Mouse (Mus musculus) T-helper 1 cell (primary cell): Measurements from ENCODE around the gene Snx30.

ENCODE experiments used
- in situ Hi-C: fragments of 300-600 bp; cut with MboI, MseI; formaldehyde crosslinking; loops from one replicate; pipeline ENCODE4 v1.15.1; 2025; ENCODE audit warnings: high pct_unique_total_duplicates

Gene Snx30

DNA sequence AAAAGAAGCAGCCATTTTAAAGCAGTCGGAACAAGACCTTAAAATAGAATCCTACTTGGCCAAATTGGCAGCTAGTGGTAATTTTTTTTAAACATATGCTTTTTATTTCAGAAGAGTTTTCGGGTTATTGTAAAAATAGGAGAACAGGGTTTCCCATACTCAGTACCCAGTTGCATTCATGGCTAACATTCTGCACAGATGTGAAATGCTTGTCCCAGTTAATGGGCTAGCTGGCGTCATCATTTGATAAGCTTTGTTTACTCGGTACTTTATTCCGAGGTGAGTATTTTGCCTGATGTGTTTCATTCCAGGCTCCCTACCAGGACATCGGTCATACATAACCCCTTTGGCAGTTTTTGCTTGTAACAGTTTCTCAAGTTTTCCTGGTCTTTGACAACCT is 64.8 kb downstream of the Snx30 start:
- in situ Hi-C loops = no loop called here

DNA sequence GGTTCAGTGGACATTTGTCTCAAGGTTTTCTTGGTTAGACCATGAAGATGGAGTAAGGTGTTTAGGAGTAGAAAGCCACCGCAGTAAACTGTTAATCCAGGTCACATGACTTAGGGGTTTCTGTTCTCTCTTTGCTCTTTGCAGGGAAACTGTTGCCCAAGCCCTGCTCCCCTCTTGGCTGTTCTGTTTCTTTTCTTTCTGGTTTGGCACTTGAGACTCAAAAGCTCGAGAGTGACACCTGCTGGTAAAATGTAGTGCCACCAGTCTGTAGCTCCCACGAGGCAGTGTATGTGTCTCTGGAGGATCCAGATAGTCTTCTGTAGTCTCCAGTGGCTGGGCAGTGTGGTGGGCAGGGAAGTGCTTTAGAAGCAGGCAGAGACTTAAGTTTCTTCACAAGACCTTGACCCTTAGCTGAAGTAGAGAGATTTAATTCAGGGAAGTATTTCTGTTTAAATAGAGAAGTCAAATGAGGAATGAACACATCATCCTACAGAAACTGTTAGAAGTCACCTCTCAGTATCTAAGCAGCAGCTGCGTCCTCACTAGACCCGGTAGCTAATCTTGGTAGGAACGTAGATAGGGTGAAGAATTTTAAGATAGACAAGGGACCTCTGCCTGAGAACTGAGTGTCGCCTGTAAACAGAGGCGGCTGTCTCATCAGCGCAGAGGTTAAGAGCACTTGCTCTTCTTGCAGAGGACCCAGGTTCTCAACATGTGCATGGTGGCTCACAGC is 65.4 kb downstream of the Snx30 start:
- in situ Hi-C loops = no loop called here

DNA sequence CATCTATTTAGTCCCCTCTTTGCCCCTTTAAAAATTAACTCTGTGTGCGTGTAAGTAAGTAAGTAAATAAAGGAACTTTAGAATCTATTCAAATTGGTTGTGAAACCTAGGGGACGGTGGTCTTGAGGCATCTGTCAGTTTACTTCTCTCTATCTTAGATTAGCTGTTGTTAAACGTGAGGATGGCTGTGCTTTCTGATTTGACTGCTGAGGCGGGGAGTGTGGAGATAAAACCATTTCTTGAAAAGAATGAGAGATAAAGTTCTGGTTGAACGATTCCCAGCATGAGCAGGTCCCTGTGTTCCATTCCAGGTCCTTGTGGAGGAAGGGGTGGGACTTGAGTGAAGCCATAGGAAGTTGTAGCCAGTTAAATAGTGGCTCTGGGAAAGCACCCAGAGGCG is 67.6 kb downstream of the Snx30 start:
- in situ Hi-C loops = no loop called here

DNA sequence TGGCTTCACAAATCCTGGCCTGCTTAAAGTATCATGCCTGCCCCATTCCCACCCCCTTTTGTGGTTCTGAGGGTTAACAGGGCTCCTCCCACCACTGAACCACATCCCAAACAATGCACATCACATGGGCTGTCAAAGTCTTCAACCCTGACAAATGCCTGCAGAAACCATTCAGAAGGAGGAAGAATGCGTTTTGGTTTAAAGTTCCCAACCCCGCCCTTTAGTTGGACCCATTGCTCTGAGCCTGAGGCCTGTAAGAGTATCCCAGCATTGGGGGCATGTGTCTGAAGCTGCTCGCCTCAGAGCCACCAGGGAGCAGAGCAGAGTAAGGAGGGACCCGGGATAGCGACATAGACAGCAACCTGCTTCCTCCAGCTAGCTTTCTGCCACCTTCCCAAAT is 68.2 kb downstream of the Snx30 start:
- in situ Hi-C loops = no loop called here

DNA sequence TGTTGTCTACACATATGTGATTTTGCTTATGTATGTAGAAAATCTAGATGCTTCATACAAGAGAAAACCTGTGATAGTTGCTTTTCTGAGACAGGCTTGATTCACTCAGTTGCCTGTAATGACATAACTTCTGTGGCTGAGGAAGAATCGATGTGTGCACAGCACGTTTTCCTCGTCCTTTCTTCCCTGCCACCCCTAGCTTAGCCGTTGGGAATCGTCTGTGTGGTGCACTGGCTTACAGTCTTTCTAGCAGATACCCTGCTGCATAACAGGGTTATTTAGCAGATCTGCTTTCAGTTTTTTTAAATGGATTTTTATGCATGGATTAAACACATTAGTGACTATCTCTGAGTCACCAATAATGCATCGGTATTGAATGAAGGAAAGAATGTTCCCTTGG is 70.9 kb downstream of the Snx30 start:
- in situ Hi-C loops = no loop called here

DNA sequence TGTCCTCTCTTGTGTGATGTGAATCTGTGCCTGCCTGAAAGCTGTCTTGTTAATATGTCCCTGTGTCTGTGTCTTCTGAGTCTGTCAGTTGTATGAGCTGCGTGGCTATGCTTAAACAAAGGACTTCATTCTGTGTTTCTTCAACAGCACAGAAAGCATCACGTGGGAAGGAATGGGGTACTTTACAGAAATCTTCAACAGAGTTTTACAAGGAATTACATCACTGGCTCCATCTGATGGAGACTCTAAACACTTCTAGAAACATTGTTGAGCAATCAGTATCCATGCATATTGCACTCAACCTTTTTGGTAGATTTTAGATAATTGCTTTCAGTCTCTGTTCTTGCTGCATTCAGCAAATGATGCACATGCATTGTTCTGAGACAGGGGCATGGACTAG is 71.4 kb downstream of the Snx30 start:
- in situ Hi-C loops = no loop called here

DNA sequence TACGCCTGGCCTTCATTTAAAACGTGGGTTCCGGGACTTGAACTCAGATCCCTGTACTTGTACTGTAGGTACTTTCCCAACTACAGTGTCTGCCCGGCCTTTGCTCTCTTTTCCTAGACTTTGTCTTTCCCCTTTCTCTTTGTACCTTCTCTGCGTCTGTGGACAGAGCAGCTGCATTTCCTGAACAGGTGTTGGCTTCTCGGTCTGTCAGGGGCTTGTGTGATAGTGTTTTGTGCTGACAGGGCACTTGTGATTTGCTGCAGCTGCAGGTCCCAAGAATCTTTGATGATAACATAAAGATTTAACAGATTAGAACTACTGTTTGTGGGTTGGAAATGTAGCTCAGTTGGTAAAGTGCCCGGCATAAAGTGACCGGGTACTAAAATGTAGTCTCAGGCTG is 73.0 kb downstream of the Snx30 start:
- in situ Hi-C loops = no loop called here

DNA sequence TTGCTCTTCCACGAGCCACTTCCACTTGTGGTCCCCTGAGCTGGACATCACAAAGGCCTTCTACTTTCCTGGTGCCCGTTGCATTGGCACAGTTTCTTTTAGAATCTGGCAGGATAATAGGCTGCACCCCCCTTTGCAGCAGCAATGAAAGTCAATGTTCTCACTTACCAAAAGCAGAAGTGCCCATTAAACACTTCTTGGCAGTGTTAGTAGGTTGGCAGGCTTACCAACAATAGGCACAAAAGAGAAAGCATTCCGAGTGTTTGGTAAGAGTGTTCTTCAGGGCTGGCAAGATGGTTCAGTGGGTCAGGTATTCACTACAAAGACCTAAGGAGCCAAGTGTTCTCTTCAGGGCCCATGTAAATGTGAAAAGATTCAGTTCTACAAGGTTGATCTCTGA is 73.8 kb downstream of the Snx30 start:
- in situ Hi-C loops = no loop called here

DNA sequence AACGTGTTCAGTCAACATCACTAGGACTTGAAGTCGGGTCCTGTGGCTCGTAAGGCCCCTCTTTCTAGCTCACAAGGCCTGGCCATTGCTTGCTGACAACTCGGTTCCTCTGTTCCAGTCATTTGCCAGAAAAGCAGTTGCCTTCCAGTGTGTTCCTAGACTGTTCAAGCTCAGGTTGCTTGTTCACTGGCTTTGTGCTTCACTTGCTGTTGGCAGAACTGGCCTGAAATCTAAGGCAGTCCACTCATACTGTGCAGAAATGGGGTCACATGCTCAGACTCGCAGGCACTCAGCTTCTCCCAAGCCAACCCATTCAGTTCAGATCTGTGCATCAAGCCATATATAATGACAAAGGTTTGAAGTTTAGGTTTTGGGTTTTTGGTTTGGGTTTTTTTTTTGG is 75.1 kb downstream of the Snx30 start:
- in situ Hi-C loops = no loop called here

DNA sequence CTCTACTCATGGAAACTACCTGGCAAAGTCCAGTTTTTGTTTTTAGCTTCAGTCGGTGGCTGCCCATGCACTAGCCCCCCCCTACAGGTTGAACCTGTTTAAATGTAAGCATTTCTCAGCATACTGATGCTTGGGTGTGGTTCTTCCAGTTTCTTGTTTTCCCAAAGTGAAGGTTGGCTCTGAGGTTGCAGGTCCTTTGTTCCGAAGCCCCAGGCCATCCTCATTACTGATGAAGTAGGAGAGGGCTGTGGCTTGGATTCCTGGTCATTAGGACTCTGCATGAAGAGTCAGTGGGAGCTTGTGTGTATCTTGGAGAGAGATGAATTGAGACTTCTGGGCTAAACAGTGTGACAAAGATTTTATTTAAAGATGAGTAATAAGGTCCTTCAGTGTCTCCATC is 75.6 kb downstream of the Snx30 start:
- in situ Hi-C loops = no loop called here

DNA sequence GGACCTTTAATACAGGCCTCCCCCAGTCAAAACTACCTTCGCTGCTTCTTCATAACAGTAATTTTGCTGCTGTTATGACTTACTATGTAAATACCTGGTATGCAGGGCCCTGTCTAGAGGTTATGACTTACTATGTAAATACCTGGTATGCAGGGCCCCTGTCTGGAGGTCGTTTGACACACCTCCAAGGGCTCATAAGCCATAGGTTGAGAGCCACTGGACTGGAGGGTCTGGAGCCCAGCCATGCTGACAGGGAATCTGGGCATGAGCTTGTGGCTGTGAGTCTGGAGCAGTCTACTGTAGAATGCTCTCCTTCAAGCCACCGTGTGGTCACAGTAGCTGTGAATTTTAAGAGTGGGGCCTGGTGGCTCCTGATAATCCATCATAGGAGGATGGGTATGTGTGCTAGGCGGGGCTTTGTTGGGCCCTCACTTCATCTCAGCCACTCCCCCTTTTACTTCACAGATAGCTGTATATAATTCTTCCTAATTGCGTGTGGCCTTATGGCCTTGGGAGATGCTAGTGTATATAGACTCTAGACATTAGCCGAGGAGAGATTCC is 78.6 kb downstream of the Snx30 start:
- in situ Hi-C loops = no loop called here

DNA sequence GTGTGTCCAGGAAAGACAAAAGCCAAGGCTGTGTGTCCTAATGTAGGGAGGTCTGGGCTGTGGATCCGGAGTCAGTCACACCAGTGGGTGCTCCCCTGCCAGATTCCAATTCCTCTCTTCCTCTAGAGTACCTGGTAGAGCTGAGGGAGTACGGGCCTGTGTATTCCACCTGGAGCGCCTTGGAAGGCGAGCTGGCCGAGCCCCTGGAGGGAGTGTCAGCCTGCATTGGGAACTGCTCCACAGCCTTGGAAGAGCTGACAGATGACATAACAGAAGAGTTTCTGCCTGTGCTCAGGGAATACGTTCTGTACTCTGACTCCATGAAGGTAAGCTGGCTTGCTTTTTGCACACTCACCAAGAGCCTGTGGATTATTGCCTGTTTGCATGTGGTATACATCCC is 80.6 kb downstream of the Snx30 start:
- in situ Hi-C loops = no loop called here

DNA sequence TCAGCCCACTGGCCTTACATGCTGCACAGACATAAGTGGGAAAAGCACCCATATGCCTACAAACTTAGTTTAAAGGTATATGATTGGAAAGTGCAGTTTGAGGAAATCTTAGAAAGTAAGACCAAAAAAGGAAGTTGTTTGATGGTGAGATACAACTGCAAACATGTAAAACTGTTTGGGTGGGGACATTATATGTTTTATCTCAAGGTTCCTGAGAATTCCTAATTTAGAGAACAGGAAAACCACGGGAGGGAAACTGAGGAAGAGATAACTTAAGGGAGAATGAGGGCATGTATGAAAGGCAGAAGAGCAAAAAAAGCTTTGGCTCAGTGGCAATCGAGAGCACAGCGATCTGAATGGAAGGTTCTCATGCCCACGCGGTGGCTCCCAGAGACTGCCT is 81.4 kb downstream of the Snx30 start:
- in situ Hi-C loops = no loop called here

DNA sequence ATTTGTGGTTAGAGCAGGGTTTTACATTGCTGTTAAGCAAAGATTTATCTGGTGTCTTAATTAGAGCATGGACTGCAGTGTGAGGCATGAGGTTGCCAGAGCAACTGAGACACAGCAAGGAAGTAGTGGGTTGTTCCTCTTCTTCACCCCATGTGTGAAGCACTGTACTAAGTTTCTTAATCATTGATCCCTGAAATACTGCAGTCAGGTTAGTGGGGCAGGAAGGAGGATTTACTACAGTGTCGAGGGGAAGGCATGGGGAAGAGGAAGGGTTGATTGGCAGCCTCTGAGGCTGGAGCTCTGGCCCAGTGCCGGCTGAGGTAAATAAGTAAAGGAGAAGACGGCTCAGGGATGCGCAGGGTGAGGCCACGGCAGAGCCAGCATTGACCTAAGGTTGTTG is 82.4 kb downstream of the Snx30 start:
- in situ Hi-C loops = no loop called here

DNA sequence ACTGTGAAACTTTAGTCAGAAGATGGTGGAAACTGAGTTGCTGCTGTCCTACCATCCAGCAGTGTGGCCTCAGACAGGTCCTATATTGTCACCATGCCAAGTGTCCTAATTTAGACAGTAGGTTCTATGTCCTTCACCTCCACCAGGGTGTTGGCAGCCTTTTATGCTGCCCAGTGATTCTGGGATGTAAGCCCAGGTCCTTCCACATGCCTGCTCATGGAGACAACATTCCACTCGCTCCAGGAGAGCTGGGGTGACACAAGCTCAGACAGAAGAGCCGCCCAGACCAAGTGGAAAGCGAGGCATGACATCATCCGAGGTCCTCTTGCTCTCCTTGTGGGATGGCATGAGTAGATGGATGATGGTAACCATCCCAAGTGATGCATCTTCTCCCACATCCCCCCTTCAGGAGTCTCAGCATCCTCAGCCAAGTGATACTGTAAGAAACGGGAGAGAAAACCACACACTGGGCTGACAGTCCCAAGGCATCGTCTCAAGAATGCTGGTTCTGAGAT is 84.5 kb downstream of the Snx30 start:
- in situ Hi-C loops = no loop called here

DNA sequence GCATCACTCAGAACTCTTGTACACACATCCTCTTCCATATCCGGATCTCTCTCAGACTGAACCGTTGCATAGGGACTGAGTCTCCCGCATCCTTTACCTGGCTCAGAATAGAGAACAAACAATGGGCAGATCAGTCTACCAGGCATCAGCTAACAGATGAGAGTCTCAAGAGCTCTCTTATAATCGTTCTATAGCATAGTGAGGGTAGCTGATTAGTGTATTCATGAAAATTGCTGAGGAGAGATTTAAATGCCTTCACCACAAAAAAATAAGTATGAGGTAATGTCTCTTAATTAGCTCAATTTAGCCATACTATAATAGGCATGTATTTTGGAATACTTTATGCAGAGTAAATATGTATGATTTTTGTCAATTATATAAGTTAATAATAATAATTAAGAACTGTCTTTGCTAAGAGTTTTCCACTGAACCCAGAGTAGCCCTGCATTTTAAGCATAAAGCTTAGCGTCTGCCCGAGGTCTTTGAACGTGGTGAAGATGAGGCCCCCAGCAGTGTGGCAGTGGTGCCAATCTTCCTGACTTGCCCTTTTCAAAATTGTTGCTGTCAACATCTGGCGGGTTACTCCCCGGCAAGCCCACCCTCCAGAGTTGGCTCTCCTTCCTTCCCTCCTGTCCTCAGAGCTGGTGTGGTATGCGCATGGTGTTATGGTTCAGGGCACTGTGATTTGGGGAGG is 86.2 kb downstream of the Snx30 start:
- in situ Hi-C loops = no loop called here

DNA sequence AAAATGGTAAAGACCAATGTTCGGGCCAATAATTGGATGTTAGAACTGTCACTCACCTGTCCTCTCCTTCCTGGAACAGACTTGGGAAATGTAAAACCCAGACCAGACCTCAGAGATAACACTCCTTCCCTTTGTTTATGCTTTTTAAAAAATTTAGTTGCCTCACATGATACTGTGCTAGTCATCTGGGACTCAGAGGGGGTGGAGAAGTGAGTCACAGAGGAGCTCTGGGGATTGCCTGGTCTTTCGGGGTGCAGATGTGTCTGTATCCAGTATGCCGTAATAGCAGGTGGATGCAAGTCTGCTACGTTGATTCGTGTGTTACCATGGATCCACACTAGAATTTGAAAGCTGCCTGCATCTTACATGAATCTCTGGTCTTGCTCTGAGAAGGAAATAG is 87.1 kb downstream of the Snx30 start:
- in situ Hi-C loops = no loop called here

DNA sequence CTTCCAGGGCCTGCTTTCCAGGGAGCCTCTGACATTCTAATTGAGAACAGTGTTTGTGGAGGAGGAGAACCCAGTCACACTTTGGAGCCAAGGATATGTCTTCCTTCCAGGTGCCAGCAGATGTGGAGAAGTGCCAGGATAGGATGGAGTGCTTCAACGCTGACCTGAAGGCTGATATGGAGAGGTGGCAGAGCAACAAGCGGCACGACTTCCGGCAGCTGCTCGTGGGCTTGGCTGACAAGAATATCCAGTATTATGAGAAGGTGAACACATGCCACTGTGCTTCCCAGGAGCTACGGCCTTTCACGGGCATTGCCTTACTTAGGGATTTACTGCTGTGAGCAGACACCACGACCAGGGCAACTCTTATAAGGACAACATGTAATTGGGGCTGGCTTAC is 88.8 kb downstream of the Snx30 start:
- in situ Hi-C loops = no loop called here

DNA sequence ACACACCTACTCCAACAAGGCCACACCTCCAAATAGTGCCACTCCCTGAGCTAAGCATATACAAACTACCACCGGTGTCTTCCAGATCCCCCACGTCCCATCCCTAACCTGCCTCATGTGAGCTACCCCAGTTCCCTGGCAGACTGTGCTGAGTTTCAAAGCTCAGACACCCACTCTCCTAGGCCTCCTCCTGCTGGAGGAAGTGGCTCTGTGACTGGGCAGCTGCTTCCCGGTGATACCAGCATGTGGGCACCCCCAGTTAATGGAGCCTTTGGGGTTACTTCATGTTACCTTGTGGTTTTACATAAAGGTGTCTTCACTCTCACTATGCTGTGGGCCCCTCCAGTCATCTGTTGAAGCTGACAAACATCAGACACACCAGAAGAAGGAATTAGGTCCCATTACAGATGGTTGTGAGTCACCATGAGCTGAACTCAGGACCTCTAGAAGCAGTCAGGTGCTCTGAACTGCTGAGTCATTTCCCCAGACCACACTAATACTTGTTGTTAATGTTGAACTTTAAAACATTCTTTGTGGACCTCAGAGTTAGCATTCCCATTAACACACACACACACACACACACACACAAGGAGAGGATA is 89.4 kb downstream of the Snx30 start:
- in situ Hi-C loops = no loop called here

DNA sequence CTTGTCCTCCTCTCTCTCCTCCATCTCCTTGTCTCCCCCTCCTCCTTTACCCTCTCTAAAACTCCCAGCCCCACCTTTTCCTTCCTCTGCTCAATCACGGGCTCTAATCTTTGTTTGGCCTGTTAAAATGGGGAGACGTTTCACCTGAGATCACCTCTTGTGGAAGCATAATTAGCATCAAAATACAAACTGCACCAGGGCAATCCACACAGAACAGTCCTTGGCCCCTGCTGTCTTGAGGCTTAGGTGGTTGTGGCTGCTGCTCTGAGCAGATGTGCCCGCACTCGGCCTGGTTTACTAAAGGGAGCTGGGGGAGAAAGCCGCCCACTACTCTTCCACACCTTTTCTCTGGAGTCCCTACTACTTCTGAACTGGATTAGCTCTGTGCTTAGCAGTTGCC is 90.4 kb downstream of the Snx30 start:
- in situ Hi-C loops = no loop called here

DNA sequence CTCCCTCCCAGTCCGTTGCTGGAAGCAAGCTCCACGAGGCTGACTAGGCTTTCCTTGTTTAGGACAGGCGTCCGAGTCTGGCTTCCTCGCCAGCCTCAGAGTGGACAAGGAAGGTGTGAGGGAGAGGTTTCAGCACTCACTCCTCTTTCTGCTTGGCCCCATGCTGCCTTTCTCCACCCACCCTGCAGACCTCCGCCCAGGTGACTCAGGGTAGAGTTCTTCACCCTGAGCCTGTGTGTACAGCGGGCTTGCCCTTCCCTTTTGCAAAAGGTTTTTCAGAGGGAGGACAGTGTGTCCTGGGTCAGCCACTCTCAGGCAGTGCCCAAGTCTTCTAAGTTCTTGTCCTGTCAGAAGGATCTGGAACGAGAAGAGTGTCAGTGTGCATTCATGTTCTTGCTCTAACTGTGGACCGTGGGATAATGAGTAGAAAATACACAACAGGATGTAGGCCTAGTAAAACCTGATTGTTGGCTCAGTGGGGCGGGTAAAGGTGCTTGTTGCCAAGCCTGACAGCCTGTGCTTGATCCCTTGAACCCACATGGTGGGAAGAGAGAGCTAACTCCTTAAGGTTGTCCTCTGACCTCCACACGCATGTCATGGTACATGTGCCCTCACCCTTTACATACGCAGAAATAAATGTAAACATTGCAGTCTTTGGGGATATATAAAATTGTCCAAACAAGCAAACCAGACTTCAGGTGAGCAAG is 92.3 kb downstream of the Snx30 start:
- in situ Hi-C loops = no loop called here

DNA sequence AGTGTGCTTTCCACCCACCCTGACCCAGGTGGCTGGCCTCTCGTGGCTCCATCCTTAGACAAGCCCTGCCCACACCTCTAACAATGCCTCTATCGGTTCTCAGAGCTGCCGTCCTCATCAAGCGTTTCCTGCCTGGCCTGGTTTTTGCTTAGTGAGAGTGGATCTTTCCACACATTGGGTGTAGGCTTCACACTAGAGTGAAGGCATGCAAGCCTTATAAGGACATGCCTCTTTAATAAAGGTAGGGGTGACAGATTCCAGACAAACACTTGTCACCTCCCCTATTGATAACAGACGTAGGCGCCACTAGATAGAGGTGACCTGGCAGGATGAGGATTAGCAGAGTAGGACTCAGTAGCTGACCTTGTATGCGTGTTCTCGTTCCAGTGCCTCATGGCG is 92.9 kb downstream of the Snx30 start:
- in situ Hi-C loops = no loop called here
